Mouse (Mus musculus) heart, postnatal 0 days (tissue): ENCODE measurements around the gene Pacsin1.
"Not testable (repeated sequence)": the region's sequence is repeated elsewhere in the genome, so short reads cannot be mapped to it uniquely, and the experiment has no call there.

Source experiments
- CTCF ChIP-seq: IDR thresholded peaks from 2 replicates; pipeline ENCODE4 v1.5.1; 2016; ENCODE audit warnings: antibody characterized with exemption, control low read depth, low read depth
- EP300 ChIP-seq: IDR thresholded peaks from 2 replicates; pipeline ENCODE4 v1.6.1; 2016; ENCODE audit warnings: antibody characterized with exemption, low read depth

GRCm38 (mm10) chr17:27635575-27635903, 19.8 kb upstream of the Pacsin1 start:
- TF ChIP-seq CTCF, EP300: not testable (repeated sequence)
